Mouse (Mus musculus): ENCODE results near the gene Zfp12.

GRCm38 (mm10) chr5:143269363-143270150, 34.6 kb downstream of the Zfp12 start, which contains the start of gene Zfp316:
- TF ChIP-seq POLR2A (IDR thresholded peaks at IDR 0.05; ENCODE audit: borderline replicate concordance, control insufficient read depth, low read depth, low read length) (peak; percentile 51; the same call in 1 of the 2 replicates), CTCF (IDR thresholded peaks at IDR 0.05; ENCODE audit: control insufficient read depth, insufficient read depth, low read length) (no peak)

All from bone marrow, adult 2 months (tissue).